Mouse (Mus musculus) MEL (cell line): ENCODE measurements around the gene Rpl41. TPM values are rescaled to one million over a fixed set of nuclear protein-coding genes. Genes with fewer than 3 reads are reported as not detected.
A peak's percentile ranks its signal among the peaks of the same experiment; 100 is the strongest.

Experiments used
- DNase-seq: peaks from one replicate; pipeline ENCODE4 v3.0.0; 2011; ENCODE audit warnings: low read depth, low spot score
- H3K27ac ChIP-seq: 2 replicates; pipeline ENCODE4 v1.5.1; 2012; ENCODE audit warnings: low read depth, mild to moderate bottlenecking, control low read depth, low read length, moderate library complexity; ENCODE audit not compliant: control insufficient read depth
- H3K27me3 ChIP-seq, 2 experiments: fragments of 150-350 bp in 1 of 2; sonication (generic) in 1 of 2; 2 replicates each; pipeline ENCODE4 v1.6.1; 2012; ENCODE audit warnings: low read length in 2 of 2, mild to moderate bottlenecking in 2 of 2, improper control_type of control experiment in 1 of 2, moderate library complexity in 1 of 2; ENCODE audit not compliant: insufficient read depth in 2 of 2, control insufficient read depth in 1 of 2
- H3K36me3 ChIP-seq, 2 experiments: 2 replicates each; pipeline ENCODE4 v1.6.1; 2012 to 2014; ENCODE audit warnings: low read length in 2 of 2, improper control_type of control experiment in 1 of 2, inconsistent platforms in 1 of 2, mild to moderate bottlenecking in 1 of 2; ENCODE audit not compliant: insufficient read depth in 2 of 2, control insufficient read depth in 1 of 2
- H3K4me1 ChIP-seq, 2 experiments: fragments of 150-350 bp in 1 of 2; sonication (generic) in 1 of 2; 2 replicates each; pipeline ENCODE4 v1.6.1; 2012; ENCODE audit warnings: low read length in 2 of 2, improper control_type of control experiment in 1 of 2, mild to moderate bottlenecking in 1 of 2; ENCODE audit not compliant: insufficient read depth in 2 of 2, control insufficient read depth in 1 of 2
- H3K4me3 ChIP-seq, 2 experiments: fragments of 150-350 bp in 1 of 2; sonication (generic) in 1 of 2; 2 replicates each; pipeline ENCODE4 v1.5.1; 2012; ENCODE audit warnings: low read depth in 2 of 2, low read length in 2 of 2, mild to moderate bottlenecking in 2 of 2, moderate library complexity in 2 of 2, control low read depth in 1 of 2, improper control_type of control experiment in 1 of 2; ENCODE audit not compliant: control insufficient read depth in 1 of 2, insufficient read depth in 1 of 2
- H3K79me2 ChIP-seq: 2 replicates; pipeline ENCODE4 v1.6.1; 2012; ENCODE audit warnings: mild to moderate bottlenecking, low read length, moderate library complexity; ENCODE audit not compliant: control insufficient read depth, poor library complexity, insufficient read depth
- H3K9ac ChIP-seq: 2 replicates; pipeline ENCODE4 v1.6.1; 2012; ENCODE audit warnings: low read depth, mild to moderate bottlenecking, control low read depth, low read length, moderate library complexity; ENCODE audit not compliant: control insufficient read depth, poor library complexity, severe bottlenecking
- H3K9me3 ChIP-seq: fragments of 150-350 bp; sonication (generic); replicated peaks from 2 replicates; pipeline ENCODE4 v1.6.1; 2012; ENCODE audit warnings: mild to moderate bottlenecking, low read length, improper control_type of control experiment, moderate library complexity; ENCODE audit not compliant: insufficient read depth
- ELF1 ChIP-seq: IDR thresholded peaks from 2 replicates; pipeline ENCODE4 v1.6.1; 2014; ENCODE audit warnings: low read depth, mild to moderate bottlenecking, inconsistent platforms, low read length, improper control_type of control experiment, moderate library complexity
- EP300 ChIP-seq, 2 experiments: IDR thresholded peaks; 2 replicates each; pipeline ENCODE4 v1.6.1; 2011; ENCODE audit warnings: improper control_type of control experiment in 2 of 2, low read length in 2 of 2, low read depth in 1 of 2, mild to moderate bottlenecking in 1 of 2
- GABPA ChIP-seq: IDR thresholded peaks from 2 replicates; pipeline ENCODE4 v1.6.1; 2012; ENCODE audit warnings: low read depth, mild to moderate bottlenecking, inconsistent platforms, low read length, improper control_type of control experiment, moderate library complexity
- GATA1 ChIP-seq: IDR thresholded peaks from 2 replicates; pipeline ENCODE4 v1.6.1; 2011; ENCODE audit warnings: low read depth, low read length, improper control_type of control experiment
- HCFC1 ChIP-seq: IDR thresholded peaks from 2 replicates; pipeline ENCODE4 v1.6.1; 2012; ENCODE audit warnings: low read depth, mild to moderate bottlenecking, inconsistent platforms, low read length, improper control_type of control experiment, moderate library complexity
- KAT2A ChIP-seq: conservative IDR thresholded peaks from 2 replicates; pipeline ENCODE4 v1.6.1; 2012; ENCODE audit warnings: low read depth, low read length, improper control_type of control experiment, inconsistent platforms
- MAZ ChIP-seq: IDR thresholded peaks from 2 replicates; pipeline ENCODE4 v1.6.1; 2012; ENCODE audit warnings: low read depth, mild to moderate bottlenecking, inconsistent platforms, low read length, improper control_type of control experiment
- MEF2A ChIP-seq: IDR thresholded peaks from 2 replicates; pipeline ENCODE4 v1.6.1; 2014; ENCODE audit warnings: low read depth, mild to moderate bottlenecking, inconsistent platforms, low read length, improper control_type of control experiment; ENCODE audit not compliant: poor library complexity, insufficient replicate concordance, severe bottlenecking; ENCODE audit errors: extremely low read depth
- MYB ChIP-seq: IDR thresholded peaks from 2 replicates; pipeline ENCODE4 v1.6.1; 2011; ENCODE audit warnings: mild to moderate bottlenecking, low read depth, low read length, improper control_type of control experiment
- RCOR1 ChIP-seq: IDR thresholded peaks from 2 replicates; pipeline ENCODE4 v1.6.1; 2012; ENCODE audit warnings: low read depth, mild to moderate bottlenecking, inconsistent platforms, low read length, improper control_type of control experiment
- SIN3A ChIP-seq: IDR thresholded peaks from 2 replicates; pipeline ENCODE4 v1.6.1; 2012; ENCODE audit warnings: low read length, improper control_type of control experiment, inconsistent platforms
- TAL1 ChIP-seq: IDR thresholded peaks from 2 replicates; pipeline ENCODE4 v1.6.1; 2012; ENCODE audit warnings: mild to moderate bottlenecking, inconsistent platforms, low read length, moderate library complexity, mixed read lengths
- TCF12 ChIP-seq: IDR thresholded peaks from 2 replicates; pipeline ENCODE4 v1.6.1; 2014; ENCODE audit warnings: low read depth, mild to moderate bottlenecking, inconsistent platforms, low read length, improper control_type of control experiment, moderate library complexity
- UBTF ChIP-seq: IDR thresholded peaks from 2 replicates; pipeline ENCODE4 v1.6.1; 2012; ENCODE audit warnings: low read depth, mild to moderate bottlenecking, inconsistent platforms, low read length, improper control_type of control experiment, moderate library complexity, borderline replicate concordance; ENCODE audit not compliant: insufficient read depth
- ZKSCAN1 ChIP-seq: IDR thresholded peaks from 2 replicates; pipeline ENCODE4 v1.6.1; 2012; ENCODE audit warnings: low read depth, mild to moderate bottlenecking, inconsistent platforms, low read length, improper control_type of control experiment, moderate library complexity
- ZMIZ1 ChIP-seq: IDR thresholded peaks from 2 replicates; pipeline ENCODE4 v1.6.1; 2012; ENCODE audit warnings: low read depth, mild to moderate bottlenecking, inconsistent platforms, low read length, improper control_type of control experiment, moderate library complexity
- ZNF384 ChIP-seq: IDR thresholded peaks from 2 replicates; pipeline ENCODE4 v1.6.1; 2012; ENCODE audit warnings: low read depth, mild to moderate bottlenecking, inconsistent platforms, low read length, improper control_type of control experiment
- polyA plus RNA-seq, 2 experiments: library from polyadenylated mRNA; stranded (reverse) in 1 of 2; unstranded in 1 of 2; fragments of >175 nt in 1 of 2; fragments of >200 nt in 1 of 2; gene quantifications; 2 replicates each; pipeline versions ENCODE4 v1.2.1 to v1.2.4; 2012; ENCODE audit warnings: low replicate concordance in 2 of 2, low read depth in 1 of 2; ENCODE audit not compliant: insufficient read length in 2 of 2, insufficient read depth in 1 of 2, missing spikeins in 1 of 2
- total RNA-seq: library from RNA; depleted of rRNA; stranded (reverse); fragments of 300-350 nt; gene quantifications from 2 replicates; pipeline ENCODE4 v1.2.3, GENCODE M21; 2012

Gene Rpl41
- total and polyA plus RNA-seq, 3 experiments = 274 to 10,905 (median 6,931) TPM

DNA sequence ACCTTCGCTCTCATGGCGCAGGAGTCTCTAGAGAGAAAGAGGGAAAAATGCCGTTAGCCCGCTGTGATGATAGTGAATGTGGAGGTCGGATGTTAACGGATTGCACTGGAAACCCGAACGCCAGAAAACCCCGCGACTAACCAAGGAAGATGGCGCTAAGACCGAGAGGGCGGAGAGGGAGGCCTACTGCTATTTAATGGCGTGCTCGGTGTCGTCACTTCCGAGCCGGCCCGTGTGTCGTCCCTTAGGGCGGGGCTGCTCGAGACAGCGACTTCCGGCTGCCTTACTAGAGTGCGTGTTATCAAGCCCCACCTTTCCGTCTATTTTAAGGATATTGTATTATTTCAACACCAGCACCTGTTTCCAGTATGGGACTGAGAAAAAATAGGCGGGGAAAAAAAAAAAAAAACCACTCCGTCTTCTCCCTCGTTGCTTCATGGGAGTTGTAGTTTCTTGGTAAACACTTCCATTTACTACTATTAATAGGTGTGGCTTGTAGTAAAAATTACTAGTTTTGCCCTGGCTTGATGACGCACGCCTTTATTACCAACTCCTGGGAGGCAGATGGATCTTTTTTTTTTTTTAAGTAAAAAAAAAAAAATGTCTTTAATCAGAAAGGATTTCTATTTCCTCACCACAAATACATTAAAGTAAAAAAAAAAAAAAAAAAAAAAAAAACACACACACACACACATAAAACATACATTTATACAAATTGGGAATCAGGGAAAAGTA is at the start of gene Rpl41 (continued):
- no peak for TF ChIP-seq UBTF
- TF ChIP-seq ZKSCAN1 = peak; percentile 73; the same call in 1 of the 2 replicates
- TF ChIP-seq ELF1 = peak; percentile 89
- peak; percentile 63; the same call in 1 of the 2 replicates for TF ChIP-seq TCF12

DNA sequence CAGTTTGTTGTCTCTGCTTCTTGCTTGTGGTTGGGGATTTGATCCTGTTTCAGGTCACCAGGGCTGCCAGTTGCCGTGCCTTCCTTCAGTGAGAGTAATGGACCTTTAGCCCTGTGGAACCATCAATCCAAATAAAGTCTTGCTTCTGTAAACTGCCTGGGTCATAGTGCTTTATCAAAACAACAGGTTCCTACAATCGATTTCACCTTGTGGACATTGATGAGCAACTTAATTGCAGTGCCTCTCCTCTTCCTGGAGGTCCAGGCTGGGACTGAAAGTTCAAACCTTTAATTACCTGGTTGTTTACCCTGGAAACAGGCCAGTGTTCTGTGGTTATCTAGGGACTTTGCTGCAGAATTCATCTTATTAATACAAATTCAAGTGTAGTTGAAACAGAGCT is 49.4 kb upstream of the Rpl41 start:
- no peak overlapping the region for H3K4me3 ChIP-seq

DNA sequence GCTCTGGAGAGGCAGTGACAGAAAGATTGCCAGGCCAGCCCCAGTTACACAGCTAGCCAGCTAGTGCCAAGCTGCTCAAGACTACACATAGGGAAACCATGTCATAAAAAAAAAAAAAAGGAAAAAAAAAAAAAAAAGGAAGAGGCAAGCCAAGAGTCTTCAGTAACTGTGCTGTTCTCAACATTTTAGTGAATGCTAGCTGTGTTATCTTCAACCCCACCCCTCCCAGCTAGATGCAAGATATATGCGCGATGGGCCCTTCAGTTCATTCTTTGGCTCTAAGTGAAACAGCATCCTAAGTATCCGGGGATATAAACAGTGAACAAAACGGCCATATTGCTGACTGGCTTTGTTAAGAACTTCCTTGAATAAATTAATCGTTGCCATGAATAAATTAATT is 43.7 kb upstream of the Rpl41 start:
- TF ChIP-seq MYB (no peak), RCOR1 (0 out of 2 replicates have a peak, but pooled peaks have one; percentile 14), SIN3A (peak; percentile 42; the same call in 1 of the 2 replicates), HCFC1 (0 out of 2 replicates have a peak, but pooled peaks have one; percentile 19), ELF1 (0 out of 2 replicates have a peak, but pooled peaks have one; percentile 23), TCF12 (0 out of 2 replicates have a peak, but pooled peaks have one; percentile 20), EP300 (IDR thresholded peaks at IDR 0.05; ENCODE audit: low read depth in 1 of 2, low read length in 2 of 2) (peak in 1 of 2 experiments; percentile 38; a peak in 3 of 4 replicates), MAZ (peak; percentile 46; the same call in 1 of the 2 replicates), TAL1 (peak; percentile 10; the same call in 1 of the 2 replicates), ZKSCAN1 (no peak), KAT2A (no peak; the same call in 1 of the 2 replicates), ZNF384 (peak; percentile 99), GATA1 (peak; percentile 80)
- peaks cover 0 to 18% of the 10 kb centered on the region in 2 experiments; a peak in 2 of 4 replicates for H3K36me3 ChIP-seq
- no peaks in the 10 kb centered on the region for H3K9me3 ChIP-seq
- peaks cover 12 to 23% of the 10 kb centered on the region in 2 experiments for H3K4me1 ChIP-seq
- H3K79me2 ChIP-seq = no peaks in the 10 kb centered on the region
- peak overlapping the region; percentile 15 for H3K9ac ChIP-seq
- peak overlapping the region; percentile 28 to 38; a peak in 3 of 4 replicates for H3K4me3 ChIP-seq
- peak overlapping the region; percentile 80 for H3K27ac ChIP-seq
- peak; percentile 79 for DNase-seq
- H3K27me3 ChIP-seq = peaks cover 2% of the 10 kb centered on the region in 2 experiments; a peak in 2 of 4 replicates

More for the DNA sequence above, 49.4 kb upstream of the Rpl41 start:
- Histone ChIP-seq H3K36me3 (peaks cover 0 to 4% of the 10 kb centered on the region in 2 experiments; a peak in 2 of 4 replicates), H3K27me3 (no peaks in the 10 kb centered on the region; a peak in 2 of 4 replicates), H3K79me2 (no peaks in the 10 kb centered on the region), H3K9ac (no peak overlapping the region), H3K9me3 (no peaks in the 10 kb centered on the region), H3K27ac (no peak overlapping the region), H3K4me1 (peaks cover under 1 to 6% of the 10 kb centered on the region in 2 experiments; a peak in 3 of 4 replicates)
- no peak for DNase-seq
- TF ChIP-seq MEF2A (no peak), ZMIZ1 (no peak), GABPA (no peak)
